Mouse (Mus musculus) cerebellum, adult 11 months (tissue): ENCODE results near the gene Olah.
"Not testable (repeated sequence)": the region's sequence is repeated elsewhere in the genome, so short reads cannot be mapped to it uniquely, and the experiment has no call there.

ENCODE experiments used
- DNase-seq: peaks from one replicate; pipeline ENCODE4 v3.0.0; 2022

Gene Olah

GRCm38 (mm10) chr2:3397110-3397509 lies at the start of gene Olah:
Gene Olah (minus strand): TSS chr2:3397210.
- not testable (repeated sequence) for DNase-seq

- no peak for DNase-seq
These were observed 49.0 kb upstream of the Olah start for GRCm38 (mm10) chr2:3445984-3446383.

GRCm38 (mm10) chr2:3444206-3444605 lies 47.2 kb upstream of the Olah start:
- DNase-seq = no peak

GRCm38 (mm10) chr2:3437956-3438355 lies 40.9 kb upstream of the Olah start:
- DNase-seq = no peak

GRCm38 (mm10) chr2:3435369-3436061 lies 38.5 kb upstream of the Olah start:
- no peak for DNase-seq

DNA sequence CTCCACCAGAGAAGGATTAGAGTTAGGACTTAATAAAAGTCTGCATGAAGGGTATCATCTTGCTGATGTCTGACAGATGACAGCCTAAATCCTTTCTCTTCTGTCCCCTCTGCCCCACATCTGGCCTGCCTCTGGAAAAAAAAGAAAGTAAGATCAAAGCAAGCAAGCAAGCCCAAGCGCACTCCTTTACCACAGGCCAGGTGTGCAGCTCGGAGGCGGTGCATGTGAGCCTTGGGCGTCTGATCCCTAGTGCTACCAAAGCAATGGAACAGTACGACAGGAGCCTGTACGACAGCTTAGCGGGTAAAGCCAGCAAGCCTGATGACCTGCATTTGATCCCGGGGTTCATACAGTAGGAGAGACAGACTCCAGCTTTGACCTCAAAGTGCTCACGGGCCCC lies 33.9 kb upstream of the Olah start:
- DNase-seq = no peak

GRCm38 (mm10) chr2:3424579-3424910 lies 27.5 kb upstream of the Olah start:
- no peak for DNase-seq

GRCm38 (mm10) chr2:3423841-3424578 lies 27.0 kb upstream of the Olah start, which contains the start of gene Dclre1c:
Gene Dclre1c (plus strand): TSS chr2:3424131.
- DNase-seq = peak; percentile 75

- no peak for DNase-seq
These were observed 25.5 kb upstream of the Olah start, which contains the start of gene Meig1 for GRCm38 (mm10) chr2:3422548-3422947. Gene Meig1 (minus strand): TSS chr2:3422648.

DNA sequence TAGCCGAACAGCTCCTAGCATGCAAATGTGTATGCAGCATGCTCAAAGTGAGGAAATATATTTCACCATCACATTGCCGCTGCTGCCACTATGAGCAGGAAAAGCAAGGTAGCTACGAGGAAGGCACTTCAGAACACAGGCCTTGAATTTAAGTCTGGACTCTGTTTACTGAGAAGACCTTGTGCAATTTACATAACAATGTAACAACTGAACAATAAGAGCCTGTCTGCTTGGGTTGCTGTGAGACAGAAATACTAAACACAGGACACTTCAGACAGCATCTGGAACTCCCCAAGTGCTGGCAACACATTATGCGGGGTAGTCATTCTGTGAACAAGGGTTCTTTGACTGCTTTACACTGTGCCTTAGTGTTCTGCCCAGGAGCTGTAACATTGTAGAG lies 23.1 kb upstream of the Olah start:
- no peak for DNase-seq

- peak; percentile 84 for DNase-seq
These were observed 21.9 kb upstream of the Olah start for GRCm38 (mm10) chr2:3418883-3419431.

DNA sequence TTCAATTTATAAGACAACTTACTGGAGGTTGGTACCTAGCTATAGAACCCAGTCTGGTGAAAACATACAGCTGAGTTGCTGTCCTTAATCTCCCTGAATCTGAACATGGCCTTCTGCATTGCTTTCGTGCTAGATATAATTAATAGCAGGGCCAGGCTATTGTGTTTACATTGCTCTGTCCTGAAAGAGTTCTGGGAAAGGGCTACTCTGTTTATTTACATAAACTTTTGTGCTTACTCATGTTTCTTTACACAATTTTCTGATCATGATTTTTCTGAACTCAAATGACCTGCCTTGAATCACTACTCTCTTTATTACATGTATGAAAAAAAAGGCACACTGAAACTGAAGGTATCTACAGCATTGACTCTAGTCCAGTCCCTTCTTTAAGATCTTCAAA lies 18.7 kb upstream of the Olah start:
- DNase-seq = no peak

- DNase-seq = no peak
These were observed 17.2 kb upstream of the Olah start for GRCm38 (mm10) chr2:3414241-3414640.

DNA sequence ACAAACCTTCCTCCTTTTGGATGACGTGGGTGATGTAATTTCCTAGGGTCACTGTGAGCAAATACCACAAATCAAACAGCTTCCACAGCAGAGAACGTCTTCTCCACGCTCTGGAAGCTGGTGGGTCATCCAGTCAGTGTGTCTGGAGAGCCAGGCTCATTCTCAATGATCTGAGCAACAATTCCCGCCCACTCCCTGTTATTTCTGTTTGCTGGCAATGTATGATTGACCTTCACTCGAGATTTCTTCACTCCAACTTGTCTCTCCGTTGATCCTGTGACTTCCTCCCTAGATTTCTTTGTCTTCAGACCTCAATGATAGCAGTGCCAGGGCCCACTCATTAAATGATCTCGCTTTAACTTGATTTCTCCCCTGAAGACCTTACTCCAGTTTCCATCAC lies 10.7 kb upstream of the Olah start:
- no peak for DNase-seq

- no peak for DNase-seq
These were observed 9.0 kb upstream of the Olah start for GRCm38 (mm10) chr2:3405981-3406380.

GRCm38 (mm10) chr2:3391945-3392344 lies 5.1 kb downstream of the Olah start:
- no peak for DNase-seq

DNA sequence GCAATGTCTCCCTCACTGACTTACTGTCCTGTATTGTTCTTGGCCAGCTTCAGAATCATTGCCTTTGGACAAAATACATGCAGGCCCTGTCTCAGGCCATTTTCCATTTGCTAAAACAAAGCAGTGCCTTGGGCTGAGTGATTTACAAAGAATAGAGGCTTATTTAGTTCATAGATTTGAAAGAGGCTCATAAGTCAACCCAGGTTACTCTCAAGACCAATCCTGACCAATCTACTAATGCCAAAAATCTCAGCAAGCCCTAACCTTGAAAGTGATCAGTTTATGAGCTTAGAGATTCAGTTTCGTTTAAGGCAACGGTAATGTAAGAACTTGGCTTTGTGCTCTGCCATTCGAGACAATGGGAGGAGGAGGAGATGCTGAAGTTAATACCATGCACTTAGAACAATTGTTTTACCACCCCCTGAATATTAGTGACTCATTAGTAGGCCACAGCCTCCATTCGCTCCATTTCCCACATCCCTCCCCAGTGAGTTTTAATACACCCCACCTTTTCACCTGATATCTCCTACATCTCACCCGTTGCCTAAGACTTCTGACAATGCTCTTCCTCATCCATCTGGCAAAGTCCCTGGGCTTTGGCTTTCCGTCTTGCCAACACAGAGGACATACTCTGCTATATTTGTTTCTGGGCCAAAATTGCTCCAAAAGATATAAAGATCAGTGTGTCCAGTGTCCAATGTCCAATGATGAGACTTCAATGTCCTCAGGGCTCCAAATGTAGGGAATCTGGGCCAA lies 9.7 kb downstream of the Olah start:
- no peak for DNase-seq

GRCm38 (mm10) chr2:3365127-3365526 lies 31.9 kb downstream of the Olah start:
- no peak for DNase-seq

DNA sequence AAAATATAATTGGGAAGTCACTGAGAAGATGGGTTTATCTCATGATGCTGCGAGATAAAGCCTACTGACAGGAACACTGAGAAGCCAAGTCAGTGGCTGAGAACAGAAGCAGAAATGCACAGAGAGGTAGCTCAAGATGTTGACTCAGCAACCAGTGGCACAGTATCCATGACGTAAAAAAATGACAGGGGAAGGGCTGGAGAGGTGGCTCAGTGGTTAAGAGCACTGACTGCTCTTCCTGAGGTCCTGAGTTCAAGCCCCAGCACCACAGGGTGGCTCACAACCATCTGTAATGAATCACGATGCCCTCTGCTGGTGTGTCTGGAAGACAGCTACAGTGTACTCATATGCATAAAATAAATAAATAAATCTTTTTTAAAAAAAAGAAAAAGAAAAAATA lies 35.9 kb downstream of the Olah start:
- no peak for DNase-seq

DNA sequence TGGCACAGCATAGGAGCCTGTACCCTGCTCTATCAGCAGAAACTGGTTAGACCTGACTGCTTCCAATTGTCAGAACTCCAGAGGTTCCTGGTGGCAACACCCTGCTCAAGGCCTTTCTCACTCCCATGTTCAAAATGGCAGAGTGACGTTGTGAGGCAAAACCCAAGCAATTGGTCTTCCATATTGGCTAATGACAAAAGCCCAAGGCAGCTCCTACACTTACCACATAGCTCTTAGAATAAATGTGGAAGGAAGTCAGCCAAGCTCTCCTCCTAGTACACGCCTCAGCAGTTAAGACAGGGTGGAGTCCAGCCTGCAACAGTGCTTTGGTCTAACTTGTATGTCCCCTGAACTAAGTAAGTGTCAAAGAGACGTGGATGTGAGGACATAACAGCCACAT lies 39.1 kb downstream of the Olah start:
- no peak for DNase-seq

GRCm38 (mm10) chr2:3356311-3356710 lies 40.7 kb downstream of the Olah start:
- no peak for DNase-seq

DNA sequence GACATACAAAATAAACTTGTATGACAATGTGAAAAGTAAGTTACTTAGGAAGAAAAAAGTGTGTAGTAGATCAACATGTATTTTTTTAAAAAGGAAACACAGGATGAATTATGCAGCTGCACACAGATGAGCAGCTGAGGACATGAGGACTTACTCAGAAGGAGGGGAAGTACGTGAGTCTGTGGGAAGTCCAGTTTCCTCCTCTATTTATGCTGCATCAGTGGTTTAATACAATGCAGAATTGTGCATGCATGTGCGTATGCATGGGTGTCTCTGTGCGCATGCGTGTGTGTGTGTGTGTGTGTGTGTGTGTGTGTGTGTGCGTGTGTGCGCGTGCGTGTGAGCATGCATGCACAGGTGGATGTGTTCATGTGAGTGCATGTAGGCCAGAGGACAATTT lies 41.2 kb downstream of the Olah start:
- no peak for DNase-seq

GRCm38 (mm10) chr2:3353160-3353559 lies 43.9 kb downstream of the Olah start:
- DNase-seq = no peak

DNA sequence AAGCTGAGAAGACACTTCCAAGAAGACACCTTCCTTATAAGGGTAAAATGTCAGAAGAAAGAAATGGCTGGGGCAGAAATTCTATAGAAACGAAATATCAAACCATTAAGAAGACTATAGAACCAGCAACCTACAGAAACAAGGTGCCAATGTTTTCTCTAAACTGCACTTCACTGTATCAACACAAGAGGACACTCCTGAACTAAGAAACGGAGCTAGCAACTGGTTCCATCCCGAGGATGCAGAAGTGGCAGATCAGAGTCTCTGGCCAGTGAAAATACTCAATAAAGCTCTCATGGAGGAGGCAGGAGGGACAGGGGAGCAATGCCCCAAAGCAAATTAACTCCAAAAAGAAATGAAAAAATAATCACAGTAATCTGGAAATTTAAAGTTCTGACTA lies 48.1 kb downstream of the Olah start:
- DNase-seq = no peak
